1 mouse cellular context compared by ENCODE assay signal in the genomic region with DNA sequence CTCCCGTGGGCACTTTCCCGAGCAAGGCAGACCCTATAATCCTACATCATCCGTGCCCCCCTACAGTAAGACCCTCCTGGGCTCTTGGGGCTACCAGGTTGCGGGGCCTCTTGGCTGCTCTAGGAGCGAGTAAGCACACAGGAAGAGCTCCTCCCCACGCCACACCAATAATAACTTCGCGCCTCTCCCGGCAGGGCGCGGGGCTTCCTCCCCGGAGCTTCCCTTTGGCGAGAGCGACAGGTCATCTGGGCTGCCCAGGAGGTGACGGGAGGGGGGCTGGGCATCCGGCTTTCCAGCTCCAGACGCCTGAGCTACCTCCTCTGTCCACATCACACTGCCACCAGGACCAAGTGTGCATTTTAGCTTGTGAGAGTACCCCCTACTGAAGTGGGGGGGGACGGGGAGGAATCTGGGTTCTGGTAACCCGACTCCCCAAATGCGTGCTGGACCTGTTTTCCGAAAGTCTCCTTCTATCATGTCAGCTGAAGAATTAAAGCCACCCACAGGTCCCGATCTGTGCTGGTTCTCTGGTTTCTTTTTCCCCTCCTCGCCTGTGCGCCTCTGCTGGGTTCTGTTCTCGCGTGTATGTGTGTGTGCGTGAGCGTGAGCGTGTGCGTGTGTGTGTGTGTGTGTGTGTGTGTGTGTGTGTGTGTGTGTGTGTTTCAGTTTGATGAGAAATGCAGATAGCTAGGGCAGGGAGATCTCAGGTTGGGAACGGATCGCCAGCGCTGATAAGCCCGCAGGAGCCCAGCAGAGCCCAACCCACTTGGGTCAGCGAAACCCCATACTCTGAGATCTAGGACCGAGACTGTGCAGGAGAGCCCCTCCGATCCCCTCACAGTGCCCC.
A peak's percentile ranks its signal among the peaks of the same experiment; 100 is the strongest.
TF ChIP-seq lines count a peak whose summit lies in the region.

No protein-coding gene starts in this region.

TF ChIP-seq in MEL, 35 proteins besides CTCF, POLR2A, EP300 and RAD21 (continued from another document):
- TF ChIP-seq USF1 (IDR thresholded peaks at IDR 0.05; ENCODE audit: low read depth, low read length) (no peak), TCF12 (IDR thresholded peaks at IDR 0.05; ENCODE audit: low read depth, low read length) (peak; percentile 34; the same call in 1 of the 2 replicates)
TF ChIP-seq in MEL: peak in this region for 7.
